Mouse (Mus musculus): ENCODE measurements around the gene Rap1gap. TPM values are rescaled to one million over a fixed set of nuclear protein-coding genes. Genes with fewer than 3 reads are reported as not detected.

Gene Rap1gap
- 1.3 TPM for polyA plus RNA-seq (2012; fragmentation: generic; extraction: Trizol)
- long read RNA-seq, experiment 1 = 0 reads
- long read RNA-seq, experiment 2, partial matches to known transcripts = 1 of 3 reads
- long read RNA-seq, experiment 2, other reads (novel, unspliced or antisense) = 2 of 3 reads

DNA sequence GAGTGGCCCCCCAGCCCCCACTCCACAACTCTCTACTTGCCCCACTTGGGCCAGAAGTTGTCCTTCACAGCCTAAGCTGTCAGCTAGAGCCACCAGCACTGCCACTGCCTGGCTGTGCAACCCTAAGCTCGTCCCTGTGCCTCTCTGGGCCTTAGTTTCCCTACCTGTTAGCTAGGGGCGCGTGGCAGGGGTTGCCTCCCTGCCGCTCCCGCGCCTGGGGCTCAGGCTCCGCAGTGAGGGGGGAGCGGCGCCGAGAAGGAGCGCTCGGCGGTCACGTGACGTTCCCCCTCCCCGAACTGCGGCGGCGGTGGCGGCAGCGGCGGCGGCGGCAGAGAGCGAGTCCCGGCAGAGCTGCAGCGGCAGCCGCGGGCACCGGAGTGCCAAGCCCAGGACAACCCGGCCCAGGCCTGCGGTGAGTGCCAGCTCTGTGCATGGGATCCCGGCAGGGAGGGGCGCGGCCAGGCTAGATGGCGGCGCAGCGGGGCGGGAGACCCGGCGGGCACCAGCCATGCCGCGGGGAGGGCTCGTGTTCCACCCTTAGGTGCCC is at the start of gene Rap1gap:
Rap1gap (plus strand) TSS at position 294 of the 547 bp plus-strand sequence.
- H3K79me3 ChIP-seq (ENCODE audit: low read depth) = no peaks in the 10 kb centered on the region
- no peaks in the 10 kb centered on the region for H3K36me3 ChIP-seq (ENCODE audit: control insufficient read depth, insufficient read depth)
- H3K27me3 ChIP-seq (ENCODE audit: control insufficient read depth, insufficient read depth, insufficient read length) = peaks cover 33% of the 10 kb centered on the region

DNA sequence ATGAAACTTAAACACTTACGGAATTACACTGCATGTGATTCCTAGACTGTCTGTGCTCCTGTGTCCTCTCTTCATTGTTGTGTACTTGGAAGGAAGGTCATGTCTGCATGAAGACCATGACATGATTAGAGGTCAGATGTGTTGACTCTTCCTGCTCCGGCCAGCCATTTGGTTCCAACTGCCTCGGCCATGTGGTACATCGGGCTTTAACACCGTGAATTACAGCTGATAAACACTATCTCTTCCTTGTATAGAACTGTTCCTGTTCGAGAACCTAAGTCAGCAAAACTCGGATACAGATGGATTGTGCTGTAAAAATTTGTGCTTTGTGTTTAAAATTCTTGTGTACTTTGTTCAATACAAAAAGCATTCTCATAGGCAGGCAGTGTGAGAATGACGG is 41.7 kb upstream of the Rap1gap start:
- H3K27me3 ChIP-seq (ENCODE audit: control insufficient read depth, insufficient read depth, insufficient read length) = no peaks in the 10 kb centered on the region
- H3K36me3 ChIP-seq (ENCODE audit: control insufficient read depth, insufficient read depth) = peaks cover 51% of the 10 kb centered on the region
- no peak overlapping the region for H3K4me3 ChIP-seq (ENCODE audit: insufficient read depth, poor library complexity, severe bottlenecking)
- no peak for TF ChIP-seq MYOD1 (IDR thresholded peaks at IDR 0.05; ENCODE audit: control insufficient read depth, insufficient read length, low read depth)
- TF ChIP-seq CEBPB (IDR thresholded peaks at IDR 0.05; ENCODE audit: low read depth) = no peak
- TF ChIP-seq CTCF (IDR thresholded peaks at IDR 0.05; ENCODE audit: control insufficient read depth, insufficient read depth, insufficient read length) = no peak
- TF ChIP-seq MAX (IDR thresholded peaks at IDR 0.05) = no peak
- TF ChIP-seq USF1 (IDR thresholded peaks at IDR 0.05; ENCODE audit: low read depth) = no peak
- no peak for TF ChIP-seq FOSL1 (IDR thresholded peaks at IDR 0.05; ENCODE audit: insufficient read depth, low read length, poor library complexity, severe bottlenecking)
- TF ChIP-seq MYOG (IDR thresholded peaks at IDR 0.05; ENCODE audit: control insufficient read depth, extremely low read depth, insufficient read length) = no peak
- no peaks in the 10 kb centered on the region for H3K79me3 ChIP-seq (ENCODE audit: low read depth)
- no peaks in the 10 kb centered on the region for H3K79me2 ChIP-seq (ENCODE audit: control insufficient read depth, insufficient read depth)
- no peak overlapping the region for H3ac ChIP-seq (ENCODE audit: control insufficient read depth, insufficient read length, low read depth)

More for the DNA sequence above, at the start of gene Rap1gap:
- peak within 1 kb of the TSS; percentile 11 for H3K4me3 ChIP-seq (ENCODE audit: insufficient read depth, poor library complexity, severe bottlenecking)
- no peaks in the 10 kb centered on the region for H3K79me2 ChIP-seq (ENCODE audit: control insufficient read depth, insufficient read depth)
- TF ChIP-seq USF1 (IDR thresholded peaks at IDR 0.05; ENCODE audit: low read depth) (peak; percentile 7), MAX (IDR thresholded peaks at IDR 0.05) (no peak)
- peak within 1 kb of the TSS; percentile 73 for H3ac ChIP-seq (ENCODE audit: control insufficient read depth, insufficient read length, low read depth)

DNA sequence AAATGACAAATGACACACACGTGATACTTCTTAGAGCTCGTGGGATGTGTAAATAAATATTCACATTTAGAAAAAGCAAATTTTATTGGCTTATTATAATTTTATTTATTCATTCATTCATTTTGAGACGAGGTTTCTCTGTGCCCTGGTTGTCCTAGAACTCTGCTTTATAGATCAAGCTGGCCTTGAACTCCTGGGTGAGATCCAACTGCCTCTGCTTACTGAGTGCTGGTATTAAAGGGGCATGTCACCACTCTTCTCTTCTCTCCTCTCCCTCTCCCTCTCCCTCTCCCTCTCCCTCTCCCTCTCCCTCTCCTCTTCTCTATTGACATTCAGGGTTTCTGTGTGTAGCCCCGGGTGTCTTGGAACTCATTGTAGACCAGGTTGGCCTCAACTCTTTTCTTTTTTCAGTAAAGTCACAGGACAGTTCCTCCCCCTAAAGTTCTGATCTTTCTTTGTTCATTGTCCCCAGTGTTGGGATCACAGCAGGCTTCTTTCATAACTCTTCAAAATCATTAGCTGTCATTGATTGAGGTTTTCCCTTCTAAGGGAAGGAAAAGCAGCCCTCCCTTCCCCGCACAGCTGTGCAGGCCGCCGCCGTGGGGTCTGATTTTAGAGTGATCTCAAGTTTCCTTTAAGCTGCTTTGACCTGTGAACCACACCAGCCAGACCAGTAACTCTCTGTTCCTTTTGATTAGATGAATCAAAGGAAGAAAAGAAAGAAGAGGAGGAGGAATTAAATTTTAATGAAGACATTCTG is 36.9 kb upstream of the Rap1gap start:
- no peaks in the 10 kb centered on the region for H3K79me2 ChIP-seq (ENCODE audit: control insufficient read depth, insufficient read depth)
- H3K4me3 ChIP-seq (ENCODE audit: insufficient read depth, poor library complexity, severe bottlenecking) = no peak overlapping the region
- no peak for TF ChIP-seq CEBPB (IDR thresholded peaks at IDR 0.05; ENCODE audit: low read depth)
- TF ChIP-seq MYOD1 (IDR thresholded peaks at IDR 0.05; ENCODE audit: control insufficient read depth, insufficient read length, low read depth) = no peak
- no peak for TF ChIP-seq USF1 (IDR thresholded peaks at IDR 0.05; ENCODE audit: low read depth)
- no peak for TF ChIP-seq FOSL1 (IDR thresholded peaks at IDR 0.05; ENCODE audit: insufficient read depth, low read length, poor library complexity, severe bottlenecking)
- TF ChIP-seq MAX (IDR thresholded peaks at IDR 0.05) = no peak
- no peak for TF ChIP-seq CTCF (IDR thresholded peaks at IDR 0.05; ENCODE audit: control insufficient read depth, insufficient read depth, insufficient read length)
- TF ChIP-seq MYOG (IDR thresholded peaks at IDR 0.05; ENCODE audit: control insufficient read depth, extremely low read depth, insufficient read length) = no peak
- no peaks in the 10 kb centered on the region for H3K79me3 ChIP-seq (ENCODE audit: low read depth)
- H3K27me3 ChIP-seq (ENCODE audit: control insufficient read depth, insufficient read depth, insufficient read length) = no peaks in the 10 kb centered on the region
- H3K36me3 ChIP-seq (ENCODE audit: control insufficient read depth, insufficient read depth) = peaks cover 71% of the 10 kb centered on the region
- H3ac ChIP-seq (ENCODE audit: control insufficient read depth, insufficient read length, low read depth) = no peak overlapping the region

DNA sequence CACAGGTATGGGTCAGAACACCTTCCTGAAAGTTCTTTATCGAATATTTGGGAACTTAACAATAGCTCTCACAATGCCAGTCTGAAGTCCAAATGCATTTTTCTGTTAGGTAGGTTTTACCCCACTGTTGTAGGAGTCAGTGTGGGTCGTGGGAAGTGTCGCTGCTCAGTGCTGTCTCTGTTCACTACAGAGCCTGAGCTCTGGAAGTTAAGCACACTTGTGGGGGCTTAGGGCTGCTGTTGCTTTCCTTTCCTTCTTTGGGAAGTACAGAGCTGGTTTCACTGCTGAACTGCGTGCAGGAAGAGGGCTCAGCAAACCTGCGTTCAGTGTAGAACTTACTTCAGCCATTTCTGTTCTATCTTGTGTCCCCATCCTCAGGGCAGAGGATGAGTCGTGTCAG is 36.1 kb upstream of the Rap1gap start:
- Histone ChIP-seq H3K27me3 (ENCODE audit: control insufficient read depth, insufficient read depth, insufficient read length) (no peaks in the 10 kb centered on the region), H3K79me3 (ENCODE audit: low read depth) (no peaks in the 10 kb centered on the region), H3K4me3 (ENCODE audit: insufficient read depth, poor library complexity, severe bottlenecking) (no peak overlapping the region), H3ac (ENCODE audit: control insufficient read depth, insufficient read length, low read depth) (no peak overlapping the region), H3K79me2 (ENCODE audit: control insufficient read depth, insufficient read depth) (no peaks in the 10 kb centered on the region), H3K36me3 (ENCODE audit: control insufficient read depth, insufficient read depth) (peaks cover 74% of the 10 kb centered on the region)
- TF ChIP-seq CTCF (IDR thresholded peaks at IDR 0.05; ENCODE audit: control insufficient read depth, insufficient read depth, insufficient read length) (no peak), MYOG (IDR thresholded peaks at IDR 0.05; ENCODE audit: control insufficient read depth, extremely low read depth, insufficient read length) (no peak), MYOD1 (IDR thresholded peaks at IDR 0.05; ENCODE audit: control insufficient read depth, insufficient read length, low read depth) (no peak), USF1 (IDR thresholded peaks at IDR 0.05; ENCODE audit: low read depth) (no peak), MAX (IDR thresholded peaks at IDR 0.05) (no peak), CEBPB (IDR thresholded peaks at IDR 0.05; ENCODE audit: low read depth) (no peak), FOSL1 (IDR thresholded peaks at IDR 0.05; ENCODE audit: insufficient read depth, low read length, poor library complexity, severe bottlenecking) (no peak)

DNA sequence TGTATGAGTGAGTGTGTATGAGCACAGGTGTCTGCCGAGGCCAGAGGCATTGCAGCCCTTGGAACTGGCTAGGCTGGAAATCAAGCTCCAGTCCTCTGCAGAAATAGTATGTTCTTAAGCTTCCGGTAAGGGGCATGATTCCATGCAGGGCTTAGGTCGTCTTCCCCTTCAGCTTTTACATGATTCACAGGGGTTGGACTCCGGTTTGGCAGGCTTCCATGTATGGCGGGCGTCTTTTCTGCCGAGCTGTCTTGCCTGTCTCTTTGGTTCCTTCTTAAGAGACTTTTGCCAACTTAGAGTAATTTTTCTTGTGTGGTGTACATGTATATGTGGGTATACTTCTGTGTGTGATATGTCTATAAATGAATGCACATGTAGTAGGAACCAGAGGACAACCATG is 35.2 kb upstream of the Rap1gap start:
- no peaks in the 10 kb centered on the region for H3K27me3 ChIP-seq (ENCODE audit: control insufficient read depth, insufficient read depth, insufficient read length)
- H3K79me3 ChIP-seq (ENCODE audit: low read depth) = no peaks in the 10 kb centered on the region
- peaks cover 73% of the 10 kb centered on the region for H3K36me3 ChIP-seq (ENCODE audit: control insufficient read depth, insufficient read depth)
- no peak overlapping the region for H3K4me3 ChIP-seq (ENCODE audit: insufficient read depth, poor library complexity, severe bottlenecking)
- no peaks in the 10 kb centered on the region for H3K79me2 ChIP-seq (ENCODE audit: control insufficient read depth, insufficient read depth)
- TF ChIP-seq MYOG (IDR thresholded peaks at IDR 0.05; ENCODE audit: control insufficient read depth, extremely low read depth, insufficient read length) (no peak), MAX (IDR thresholded peaks at IDR 0.05) (no peak), MYOD1 (IDR thresholded peaks at IDR 0.05; ENCODE audit: control insufficient read depth, insufficient read length, low read depth) (no peak), FOSL1 (IDR thresholded peaks at IDR 0.05; ENCODE audit: insufficient read depth, low read length, poor library complexity, severe bottlenecking) (no peak), CEBPB (IDR thresholded peaks at IDR 0.05; ENCODE audit: low read depth) (no peak), CTCF (IDR thresholded peaks at IDR 0.05; ENCODE audit: control insufficient read depth, insufficient read depth, insufficient read length) (no peak), USF1 (IDR thresholded peaks at IDR 0.05; ENCODE audit: low read depth) (no peak)
- no peak overlapping the region for H3ac ChIP-seq (ENCODE audit: control insufficient read depth, insufficient read length, low read depth)

Measured in C2C12 (cell line).